Comparison of ENCODE assay signal across 8 mouse cellular contexts in genomic region chr2:29868949-29869645, GRCm38 (mm10). TPM values are rescaled to one million over a fixed set of nuclear protein-coding genes. Genes with fewer than 3 reads are reported as not detected.
DNase-seq lines count a peak whose midpoint lies in the region; ATAC-seq and TF ChIP-seq lines count a peak whose summit lies in the region.

Gene Cercam (plus strand): TSS chr2:29869164.

- H3K79me2 ChIP-seq in MEL (ENCODE audit: control insufficient read depth, insufficient read depth, low read length, poor library complexity): no peaks in the 10 kb centered on the region; the same call in 1 of the 2 replicates

- peak; percentile 92 for ATAC-seq in forebrain, embryonic 16.5 days
- peak; percentile 78 for ATAC-seq in liver, postnatal 0 days
- peak; percentile 91 for ATAC-seq in neural tube, embryonic 13.5 days (ENCODE audit: low read depth)

- peaks cover 0 to 5% of the 10 kb centered on the region in 2 experiments; a peak in 1 of 4 replicates for H3K4me1 ChIP-seq in MEL (ENCODE audit: control insufficient read depth in 1 of 2, insufficient read depth in 2 of 2, low read length in 2 of 2)
- peaks cover 12% of the 10 kb centered on the region for H3K4me1 ChIP-seq in forebrain, embryonic 16.5 days (replicated peaks; ENCODE audit: control insufficient read depth, insufficient read depth, low read length)
- H3K4me1 ChIP-seq in liver, postnatal 0 days (ENCODE audit: insufficient read depth): peaks cover 23% of the 10 kb centered on the region
- H3K4me1 ChIP-seq in neural tube, embryonic 13.5 days (replicated peaks): peaks cover 30% of the 10 kb centered on the region

- TF ChIP-seq EP300 in MEL (IDR thresholded peaks at IDR 0.05; ENCODE audit: low read depth in 1 of 2, low read length in 2 of 2): no peak
- TF ChIP-seq EP300 in liver, postnatal 0 days (IDR thresholded peaks at IDR 0.05; ENCODE audit: low read depth): no peak

- DNase-seq in MEL (ENCODE audit: low read depth, low spot score): peak; percentile 94
- DNase-seq in cerebellum, adult 18-20 months: peak; percentile 90 to 92
- peak; percentile 75 for DNase-seq in heart, postnatal 25 days (ENCODE audit: low spot score)
- DNase-seq in layer of hippocampus, adult 11-12 months (ENCODE audit: low spot score): peak; percentile 80
- DNase-seq in liver, postnatal 0 days: peak; percentile 89
- DNase-seq in testis, postnatal 10 days (ENCODE audit: low spot score): peak; percentile 91

- peak in 1 of 2 experiments; percentile 62; a peak in 3 of 4 replicates for TF ChIP-seq POLR2A in MEL (IDR thresholded peaks at IDR 0.05; ENCODE audit: control insufficient read depth in 1 of 2, insufficient read depth in 1 of 2, low read depth in 1 of 2, low read length in 2 of 2, poor library complexity in 1 of 2)

- TF ChIP-seq CTCF in MEL (IDR thresholded peaks at IDR 0.05 in 2 of 3, conservative IDR thresholded peaks at IDR 0.05 in 1 of 3; ENCODE audit: control insufficient read depth in 1 of 3, insufficient read depth in 1 of 3, low read depth in 2 of 3, low read length in 3 of 3, poor library complexity in 1 of 3, severe bottlenecking in 1 of 3): peak; percentile 74 to 96 (median 90)
- peak; percentile 97 for TF ChIP-seq CTCF in liver, postnatal 0 days (IDR thresholded peaks at IDR 0.05; ENCODE audit: low read depth)

- H3K36me3 ChIP-seq in MEL (ENCODE audit: control insufficient read depth in 1 of 2, insufficient read depth in 2 of 2, low read length in 2 of 2): no peaks in the 10 kb centered on the region
- H3K36me3 ChIP-seq in forebrain, embryonic 16.5 days (ENCODE audit: control insufficient read depth, insufficient read depth): no peaks in the 10 kb centered on the region
- H3K36me3 ChIP-seq in liver, postnatal 0 days (replicated peaks; ENCODE audit: insufficient read depth, low read length): peaks cover 9% of the 10 kb centered on the region; the same call in 1 of the 2 replicates
- H3K36me3 ChIP-seq in neural tube, embryonic 13.5 days: peaks cover 27% of the 10 kb centered on the region; the same call in 1 of the 2 replicates

- H3K27me3 ChIP-seq in MEL (ENCODE audit: control insufficient read depth in 1 of 2, insufficient read depth in 2 of 2, low read length in 2 of 2): no peaks in the 10 kb centered on the region
- H3K27me3 ChIP-seq in forebrain, embryonic 16.5 days (replicated peaks; ENCODE audit: control insufficient read depth, insufficient read depth, low read length): no peaks in the 10 kb centered on the region
- H3K27me3 ChIP-seq in liver, postnatal 0 days (ENCODE audit: insufficient read depth, low read length): no peaks in the 10 kb centered on the region
- H3K27me3 ChIP-seq in neural tube, embryonic 13.5 days: no peaks in the 10 kb centered on the region

- peak; percentile 15 for TF ChIP-seq RAD21 in MEL (IDR thresholded peaks at IDR 0.05; ENCODE audit: low read depth, low read length)

- H3K9me3 ChIP-seq in MEL (replicated peaks; ENCODE audit: insufficient read depth, low read length): no peaks in the 10 kb centered on the region
- no peaks in the 10 kb centered on the region for H3K9me3 ChIP-seq in forebrain, embryonic 16.5 days (ENCODE audit: control insufficient read depth, low read length)
- no peaks in the 10 kb centered on the region for H3K9me3 ChIP-seq in liver, postnatal 0 days (ENCODE audit: low read length)
- H3K9me3 ChIP-seq in neural tube, embryonic 13.5 days: no peaks in the 10 kb centered on the region

- H3K9ac ChIP-seq in MEL (ENCODE audit: control insufficient read depth, low read depth, low read length, poor library complexity, severe bottlenecking): peak within 1 kb of the TSS; percentile 80
- peak within 1 kb of the TSS; percentile 58 for H3K9ac ChIP-seq in forebrain, embryonic 16.5 days (replicated peaks; ENCODE audit: low read depth, low read length)
- peak within 1 kb of the TSS; percentile 84 for H3K9ac ChIP-seq in liver, postnatal 0 days (replicated peaks)
- peak within 1 kb of the TSS; percentile 73 for H3K9ac ChIP-seq in neural tube, embryonic 13.5 days

- H3K27ac ChIP-seq in MEL (ENCODE audit: control insufficient read depth, low read depth, low read length): peak within 1 kb of the TSS; percentile 61
- H3K27ac ChIP-seq in forebrain, embryonic 16.5 days (ENCODE audit: low read length): peak within 1 kb of the TSS; percentile 67
- H3K27ac ChIP-seq in liver, postnatal 0 days (ENCODE audit: low read depth): peak within 1 kb of the TSS; percentile 96
- H3K27ac ChIP-seq in neural tube, embryonic 13.5 days (replicated peaks): peak within 1 kb of the TSS; percentile 74

- intact Hi-C loops in heart, postnatal 25 days (cut with DNase I): no loop called here

- peak within 1 kb of the TSS; percentile 69 for H3K4me2 ChIP-seq in forebrain, embryonic 16.5 days (ENCODE audit: low read length)
- peak within 1 kb of the TSS; percentile 100 for H3K4me2 ChIP-seq in liver, postnatal 0 days (ENCODE audit: low read depth, low read length)
- peak within 1 kb of the TSS; percentile 74 for H3K4me2 ChIP-seq in neural tube, embryonic 13.5 days

- H3K4me3 ChIP-seq in MEL (ENCODE audit: control insufficient read depth in 1 of 2, insufficient read depth in 1 of 2, low read depth in 2 of 2, low read length in 2 of 2): peak within 1 kb of the TSS; percentile 65 to 79
- H3K4me3 ChIP-seq in forebrain, embryonic 16.5 days (replicated peaks; ENCODE audit: low read length): peak within 1 kb of the TSS; percentile 63
- peak within 1 kb of the TSS; percentile 75 for H3K4me3 ChIP-seq in liver, postnatal 0 days (ENCODE audit: low read depth, low read length)
- H3K4me3 ChIP-seq in neural tube, embryonic 13.5 days: peak within 1 kb of the TSS; percentile 44

- under 1% methylated on average over 40 of the region's 44 CpGs for WGBS in forebrain, embryonic 16.5 days
- WGBS in liver, postnatal 0 days (ENCODE audit: insufficient replicate concordance): 3% methylated on average over 39 of the region's 44 CpGs
- WGBS in neural tube, embryonic 13.5 days: under 1% methylated on average over 44 of the region's 44 CpGs

TF ChIP-seq in MEL, 35 proteins besides CTCF, POLR2A, EP300 and RAD21 (continues in another document):
- no peak for TF ChIP-seq KAT2A (conservative IDR thresholded peaks at IDR 0.05; ENCODE audit: low read depth, low read length)
- TF ChIP-seq GABPA (IDR thresholded peaks at IDR 0.05; ENCODE audit: low read depth, low read length): no peak
- peak; percentile 44 for TF ChIP-seq NELFE (IDR thresholded peaks at IDR 0.05; ENCODE audit: low read depth, low read length)
- no peak for TF ChIP-seq RCOR1 (IDR thresholded peaks at IDR 0.05; ENCODE audit: low read depth, low read length)
- TF ChIP-seq ZC3H11A (IDR thresholded peaks at IDR 0.05; ENCODE audit: low read depth, low read length): no peak
- TF ChIP-seq SIN3A (IDR thresholded peaks at IDR 0.05; ENCODE audit: low read length): peak; percentile 38; the same call in 1 of the 2 replicates
- peak; percentile 46; the same call in 1 of the 2 replicates for TF ChIP-seq E2F4 (IDR thresholded peaks at IDR 0.05; ENCODE audit: borderline replicate concordance, low read depth, low read length)
- TF ChIP-seq MYC (IDR thresholded peaks at IDR 0.05; ENCODE audit: low read depth, low read length): 0 out of 2 replicates have a peak, but pooled peaks have one; percentile 37
- no peak for TF ChIP-seq USF2 (IDR thresholded peaks at IDR 0.05; ENCODE audit: borderline replicate concordance in 1 of 2, insufficient read depth in 1 of 2, low read depth in 1 of 2, low read length in 2 of 2)
- TF ChIP-seq GATA1 (IDR thresholded peaks at IDR 0.05; ENCODE audit: low read depth, low read length): no peak
- TF ChIP-seq BHLHE40 (IDR thresholded peaks at IDR 0.05; ENCODE audit: borderline replicate concordance, low read depth, low read length): no peak
- TF ChIP-seq ETS1 (IDR thresholded peaks at IDR 0.05; ENCODE audit: low read depth, low read length): peak; percentile 55; the same call in 1 of the 2 replicates
- TF ChIP-seq TAL1 (IDR thresholded peaks at IDR 0.05; ENCODE audit: low read length): no peak
- no peak for TF ChIP-seq POLR2AphosphoS2 (IDR thresholded peaks at IDR 0.05; ENCODE audit: low read length)
- TF ChIP-seq MYB (IDR thresholded peaks at IDR 0.05; ENCODE audit: low read depth, low read length): no peak
- 0 out of 2 replicates have a peak, but pooled peaks have one; percentile 44 for TF ChIP-seq ZMIZ1 (IDR thresholded peaks at IDR 0.05; ENCODE audit: low read depth, low read length)
- TF ChIP-seq MEF2A (IDR thresholded peaks at IDR 0.05; ENCODE audit: extremely low read depth, insufficient replicate concordance, low read depth, low read length, poor library complexity, severe bottlenecking): no peak
- TF ChIP-seq CHD2 (IDR thresholded peaks at IDR 0.05; ENCODE audit: low read length): no peak
- TF ChIP-seq USF1 (IDR thresholded peaks at IDR 0.05; ENCODE audit: low read depth, low read length): no peak
- TF ChIP-seq UBTF (IDR thresholded peaks at IDR 0.05; ENCODE audit: borderline replicate concordance, insufficient read depth, low read depth, low read length): no peak
- no peak for TF ChIP-seq CHD1 (IDR thresholded peaks at IDR 0.05; ENCODE audit: low read depth, low read length)
- no peak for TF ChIP-seq POLR2AphosphoS5 (IDR thresholded peaks at IDR 0.05; ENCODE audit: borderline replicate concordance, low read depth, low read length)
- peak; percentile 14; the same call in 1 of the 2 replicates for TF ChIP-seq MXI1 (IDR thresholded peaks at IDR 0.05; ENCODE audit: low read depth, low read length)
- TF ChIP-seq MAZ (IDR thresholded peaks at IDR 0.05; ENCODE audit: low read depth, low read length): peak; percentile 83
- peak; percentile 35 for TF ChIP-seq HCFC1 (IDR thresholded peaks at IDR 0.05; ENCODE audit: low read depth, low read length)
- 0 out of 2 replicates have a peak, but pooled peaks have one; percentile 2 for TF ChIP-seq TBP (IDR thresholded peaks at IDR 0.05; ENCODE audit: low read depth, low read length)
- TF ChIP-seq MAX (IDR thresholded peaks at IDR 0.05; ENCODE audit: low read length): peak; percentile 61; the same call in 1 of the 2 replicates
- TF ChIP-seq NRF1 (IDR thresholded peaks at IDR 0.05; ENCODE audit: insufficient read depth, low read depth, low read length, poor library complexity, severe bottlenecking): 0 out of 2 replicates have a peak, but pooled peaks have one; percentile 21

RNA-seq across cellular contexts. Expression of gene Cercam, which starts in this region (rescaled TPM):
- total RNA-seq in MEL (2012; rRNA removed): 7.5 and 8.8 TPM in 2 replicates
- 10 to 100 TPM in 1 of 2 experiments, not detected in 1; 23.4 TPM for polyA plus RNA-seq in MEL (2012; ENCODE audit: insufficient read depth in 1 of 2, insufficient read length in 2 of 2, low read depth in 1 of 2, low replicate concordance in 2 of 2, missing spikeins in 1 of 2)
- polyA plus RNA-seq in forebrain, embryonic 16.5 days (2015; fragmentation: Nextera tagmentation; extraction: Ambion mirVana): 7.3 and 8.4 TPM in 2 replicates
- total RNA-seq in heart, postnatal 25 days (2021): 1 to 10 TPM; 4.6 to 5.8 TPM
- polyA plus RNA-seq in liver, postnatal 0 days (2015; fragmentation: Nextera tagmentation; extraction: Ambion mirVana): 9.0 and 10.0 TPM in 2 replicates
- polyA plus RNA-seq in neural tube, embryonic 13.5 days (2015; fragmentation: Nextera tagmentation; extraction: Ambion mirVana): 24.8 and 25.5 TPM in 2 replicates

Comparison
In these comparisons a context has a peak if more than half of its experiments do, and no peak if none do; other contexts are left out.
1. Peak in every context shown above with its lines: DNase-seq, ATAC-seq, H3K4me3 ChIP-seq and H3K27ac ChIP-seq.